Mouse (Mus musculus) midbrain, embryonic 14.5 days (tissue): ENCODE measurements at regions not wholly inside any gene's neighbourhood (a gene's known extent, or its start where the extent isn't known, plus 50 kb on each side); places are given as distances from the start of the nearest gene placed in this dataset.

Experiments
- ATAC-seq: fragments of 200-750 bp; cut with Nextera tagmentation; 2 replicates; pipeline ENCODE4 v1.8.0; 2017; ENCODE audit warnings: moderate number of reproducible peaks, moderate library complexity; ENCODE audit not compliant: low FRiP score, low TSS enrichment
- DNase-seq: peaks from one replicate; pipeline ENCODE4 v3.0.0-alpha.2; 2015
- H3K27ac ChIP-seq: fragments of 300-500 bp; sonication (generic); replicated peaks from 2 replicates; pipeline ENCODE4 v1.5.1; 2014; ENCODE audit warnings: mild to moderate bottlenecking, low read depth, low read length, moderate library complexity
- H3K27me3 ChIP-seq: fragments of 300-500 bp; sonication (generic); 2 replicates; pipeline ENCODE4 v1.6.1; 2014; ENCODE audit warnings: low read length, control low read depth, mixed read lengths; ENCODE audit not compliant: control insufficient read depth, insufficient read depth
- H3K36me3 ChIP-seq: fragments of 300-500 bp; sonication (generic); 2 replicates; pipeline ENCODE4 v1.6.1; 2014; ENCODE audit warnings: low read length, control low read depth; ENCODE audit not compliant: control insufficient read depth, insufficient read depth
- H3K4me1 ChIP-seq: fragments of 300-500 bp; sonication (generic); 2 replicates; pipeline ENCODE4 v1.6.1; 2014; ENCODE audit warnings: mild to moderate bottlenecking, antibody characterized with exemption, low read length, control low read depth; ENCODE audit not compliant: control insufficient read depth, insufficient read depth
- H3K4me2 ChIP-seq: fragments of 300-500 bp; sonication (generic); 2 replicates; pipeline ENCODE4 v1.6.1; 2014; ENCODE audit warnings: mild to moderate bottlenecking, low read length, moderate library complexity
- H3K4me3 ChIP-seq: fragments of 300-500 bp; sonication (generic); replicated peaks from 2 replicates; pipeline ENCODE4 v1.5.1; 2014; ENCODE audit warnings: low read depth, low read length
- H3K9ac ChIP-seq: fragments of 300-500 bp; sonication (generic); replicated peaks from 2 replicates; pipeline ENCODE4 v1.6.1; 2014; ENCODE audit warnings: mild to moderate bottlenecking, low read length, moderate library complexity
- H3K9me3 ChIP-seq: fragments of 300-500 bp; sonication (generic); 2 replicates; pipeline ENCODE4 v1.6.1; 2016; ENCODE audit warnings: low read length, control low read depth, mixed read lengths; ENCODE audit not compliant: control insufficient read depth
- WGBS: fragments of 180-500 bp; shearing (Covaris S2); extraction: QIAGEN DNeasy Blood & Tissue Kit; methylation state at CpG from one replicate; pipeline ENCODE4 v1.1.7; 2014; 5-methylcytosine and 5-hydroxymethylcytosine counted together

GRCm38 (mm10) chr14:110171162-110172117 is 583.5 kb downstream of the Slitrk6 start:
- ATAC-seq (no peak), DNase-seq (no peak)
- Histone ChIP-seq H3K4me1 (no peaks in the 10 kb centered on the region), H3K36me3 (no peaks in the 10 kb centered on the region), H3K27me3 (no peaks in the 10 kb centered on the region), H3K27ac (no peak overlapping the region), H3K9me3 (no peaks in the 10 kb centered on the region), H3K4me3 (no peak overlapping the region), H3K9ac (no peak overlapping the region), H3K4me2 (no peak overlapping the region)
- WGBS, result 86% methylated on average over 3 of the region's 3 CpGs

DNA sequence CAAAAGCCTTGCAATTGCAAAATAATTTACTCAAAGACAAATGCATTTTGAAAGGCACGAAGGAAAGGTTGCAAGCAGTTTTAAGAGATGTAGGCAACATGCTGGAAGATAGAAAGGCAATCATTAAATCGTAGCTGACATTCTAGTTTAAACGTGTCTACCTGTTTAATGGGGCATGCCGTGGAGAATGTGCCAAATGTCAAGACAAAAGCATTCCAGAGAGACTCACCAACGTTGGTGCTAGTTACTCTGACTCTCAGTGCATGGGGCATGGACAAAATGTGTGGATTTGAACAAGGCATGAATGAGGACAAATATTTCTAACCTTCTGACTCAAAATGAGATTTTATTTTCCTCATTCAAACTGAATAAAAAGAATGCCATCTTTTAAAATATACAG is 586.3 kb downstream of the Slitrk6 start:
- Histone ChIP-seq H3K27me3 (no peaks in the 10 kb centered on the region), H3K4me2 (no peak overlapping the region), H3K36me3 (no peaks in the 10 kb centered on the region), H3K4me3 (no peak overlapping the region), H3K4me1 (no peaks in the 10 kb centered on the region), H3K9ac (no peak overlapping the region), H3K9me3 (no peaks in the 10 kb centered on the region), H3K27ac (no peak overlapping the region)
- WGBS, result 27% methylated on average over 5 of the region's 5 CpGs
- ATAC-seq (no peak), DNase-seq (no peak)

GRCm38 (mm10) chr14:110128265-110128664 is 626.7 kb downstream of the Slitrk6 start:
- WGBS, result 86% methylated on average over 5 of the region's 5 CpGs
- Histone ChIP-seq H3K36me3 (no peaks in the 10 kb centered on the region), H3K4me2 (no peak overlapping the region), H3K9me3 (no peaks in the 10 kb centered on the region), H3K4me3 (no peak overlapping the region), H3K27ac (no peak overlapping the region), H3K4me1 (no peaks in the 10 kb centered on the region), H3K9ac (no peak overlapping the region), H3K27me3 (no peaks in the 10 kb centered on the region)
- DNase-seq, result no peak
- no peak for ATAC-seq

DNA sequence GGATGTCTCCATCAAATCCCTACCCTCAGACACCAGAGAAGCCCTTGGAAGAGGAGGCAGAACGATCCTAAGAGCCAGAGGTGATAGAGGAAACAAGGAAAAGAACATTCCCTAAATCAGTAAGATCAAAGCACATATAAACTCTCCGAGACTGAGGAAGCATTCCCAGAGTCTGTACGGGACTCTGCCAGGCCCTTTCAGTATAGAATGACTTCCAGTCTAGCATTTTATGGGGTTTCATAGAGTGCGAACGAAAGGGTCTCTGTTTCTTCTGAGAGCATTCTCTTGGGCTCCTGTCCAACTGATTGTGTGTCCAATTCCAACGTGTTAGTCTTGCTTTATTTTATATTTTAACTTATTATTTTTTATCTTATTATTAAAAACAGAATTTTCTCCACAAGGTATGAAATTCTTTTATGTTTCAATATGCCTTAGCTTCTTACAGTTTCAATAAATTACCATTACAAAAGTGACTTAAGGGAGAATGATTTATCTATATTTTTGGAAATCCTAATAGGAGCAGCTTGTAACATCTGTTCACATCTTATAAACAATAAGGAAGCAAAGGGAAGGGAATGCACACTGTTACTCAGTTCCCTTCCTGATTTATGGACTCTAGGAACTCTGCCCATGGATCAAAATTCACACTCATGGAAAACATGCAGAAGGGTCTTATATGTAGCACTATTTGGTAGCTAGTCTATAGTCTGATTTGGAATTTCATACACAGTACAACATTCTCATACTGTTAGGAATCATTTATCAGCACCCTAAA is 628.8 kb downstream of the Slitrk6 start:
- no peaks in the 10 kb centered on the region for H3K9me3 ChIP-seq
- H3K27ac ChIP-seq, result no peak overlapping the region
- 79% methylated on average over 6 of the region's 6 CpGs for WGBS
- H3K9ac ChIP-seq, result no peak overlapping the region
- ATAC-seq (no peak), DNase-seq (no peak)
- no peak overlapping the region for H3K4me2 ChIP-seq
- H3K36me3 ChIP-seq, result no peaks in the 10 kb centered on the region
- no peak overlapping the region for H3K4me3 ChIP-seq
- no peaks in the 10 kb centered on the region for H3K27me3 ChIP-seq
- H3K4me1 ChIP-seq, result no peaks in the 10 kb centered on the region

DNA sequence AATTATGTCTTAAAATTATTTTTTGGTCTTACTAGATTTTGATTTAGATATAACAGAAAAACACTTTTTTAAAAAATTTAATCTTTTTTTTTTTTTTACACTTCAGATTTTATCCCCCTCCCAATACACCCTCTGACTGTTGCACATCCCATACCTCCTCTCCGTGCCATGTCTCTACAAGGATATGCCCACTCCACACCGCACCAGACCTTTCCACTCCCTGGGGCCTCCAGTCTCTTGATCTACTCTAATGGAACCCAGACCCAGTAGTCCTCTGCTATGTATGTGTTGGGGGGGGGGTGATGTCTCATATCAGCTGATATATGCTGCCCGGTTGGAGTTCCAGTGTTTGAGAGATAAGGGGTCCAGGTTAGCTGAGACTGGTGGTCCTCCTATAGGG is 632.2 kb downstream of the Slitrk6 start:
- H3K36me3 ChIP-seq, result no peaks in the 10 kb centered on the region
- no peak for DNase-seq
- WGBS, result 99% methylated on average over 3 of the region's 3 CpGs
- no peak overlapping the region for H3K4me2 ChIP-seq
- no peak overlapping the region for H3K9ac ChIP-seq
- H3K9me3 ChIP-seq, result no peaks in the 10 kb centered on the region
- no peaks in the 10 kb centered on the region for H3K27me3 ChIP-seq
- H3K27ac ChIP-seq, result no peak overlapping the region
- H3K4me1 ChIP-seq, result no peaks in the 10 kb centered on the region
- no peak overlapping the region for H3K4me3 ChIP-seq
- no peak for ATAC-seq

DNA sequence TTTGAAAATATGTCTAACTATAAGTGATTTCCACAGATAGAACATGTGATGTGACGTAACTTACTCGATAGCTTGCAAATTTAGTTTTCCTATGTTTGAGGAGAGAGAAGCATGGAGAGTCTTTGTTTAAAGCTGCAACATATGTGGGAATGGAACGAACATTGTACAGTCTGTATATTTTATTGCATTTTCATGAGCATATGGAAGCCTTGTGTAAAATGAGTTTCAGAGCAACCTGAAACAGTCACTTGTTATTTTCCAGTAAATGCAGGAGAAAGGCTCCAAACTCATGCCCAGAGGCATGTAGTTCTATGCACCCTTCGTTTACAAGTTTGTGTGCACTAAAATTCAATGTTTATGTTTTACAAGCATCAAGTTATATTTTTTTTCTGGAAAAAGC is 639.4 kb downstream of the Slitrk6 start:
- no peaks in the 10 kb centered on the region for H3K9me3 ChIP-seq
- DNase-seq (no peak), ATAC-seq (no peak)
- WGBS, result 86% methylated on average over 4 of the region's 4 CpGs
- H3K4me1 ChIP-seq, result no peaks in the 10 kb centered on the region
- no peak overlapping the region for H3K9ac ChIP-seq
- H3K27me3 ChIP-seq, result no peaks in the 10 kb centered on the region
- no peaks in the 10 kb centered on the region for H3K36me3 ChIP-seq
- H3K4me2 ChIP-seq, result no peak overlapping the region
- H3K4me3 ChIP-seq, result no peak overlapping the region
- no peak overlapping the region for H3K27ac ChIP-seq

GRCm38 (mm10) chr14:110100852-110101251 is 654.1 kb downstream of the Slitrk6 start:
- Histone ChIP-seq H3K36me3 (no peaks in the 10 kb centered on the region), H3K27ac (no peak overlapping the region), H3K9ac (no peak overlapping the region), H3K4me2 (no peak overlapping the region), H3K4me1 (no peaks in the 10 kb centered on the region), H3K4me3 (no peak overlapping the region), H3K27me3 (no peaks in the 10 kb centered on the region), H3K9me3 (no peaks in the 10 kb centered on the region)
- ATAC-seq (no peak), DNase-seq (no peak)
- WGBS, result 69% methylated on average over 4 of the region's 4 CpGs

GRCm38 (mm10) chr14:110078351-110078750 is 676.6 kb downstream of the Slitrk6 start:
- Histone ChIP-seq H3K9ac (no peak overlapping the region), H3K9me3 (no peaks in the 10 kb centered on the region), H3K4me1 (no peaks in the 10 kb centered on the region), H3K27ac (no peak overlapping the region), H3K4me2 (no peak overlapping the region), H3K36me3 (no peaks in the 10 kb centered on the region), H3K4me3 (no peak overlapping the region), H3K27me3 (no peaks in the 10 kb centered on the region)
- no peak for DNase-seq
- 90% methylated on average over 6 of the region's 6 CpGs for WGBS
- no peak for ATAC-seq
